ENCODE assay signal across 9 mouse cellular contexts in genomic region chr2:93227713-93228479, GRCm38 (mm10). TPM values are rescaled to one million over a fixed set of nuclear protein-coding genes. Genes with fewer than 3 reads are reported as not detected.
DNase-seq lines count a peak whose midpoint lies in the region; ATAC-seq and TF ChIP-seq lines count a peak whose summit lies in the region.
"Had no signal": no experiment of that assay in that cellular context is flagged by ENCODE, and none has a peak within 500 bp of the region (broad histone marks: within the 10 kb centered on the region; RNA-seq: fewer than 3 reads in every experiment).

No protein-coding gene starts in this region.

- peak overlapping the region in 1 of 2 experiments; percentile 37; a peak in 1 of 4 replicates for H3K27ac ChIP-seq in heart, embryonic 14.5 days (replicated peaks in 1 of 2; ENCODE audit: control insufficient read depth in 1 of 2, insufficient read depth in 1 of 2, low read depth in 2 of 2, low read length in 2 of 2)
- peak overlapping the region; percentile 72 for H3K27ac ChIP-seq in hindbrain, embryonic 15.5 days (replicated peaks)
- peak overlapping the region; percentile 10; the same call in 1 of the 2 replicates for H3K27ac ChIP-seq in limb, embryonic 14.5 days (replicated peaks; ENCODE audit: low read depth, low read length)

- peaks cover 10 to 26% of the 10 kb centered on the region in 2 experiments for H3K4me1 ChIP-seq in heart, embryonic 14.5 days (ENCODE audit: control insufficient read depth in 2 of 2, insufficient read depth in 2 of 2, low read length in 2 of 2)
- peaks cover 37% of the 10 kb centered on the region for H3K4me1 ChIP-seq in hindbrain, embryonic 15.5 days (replicated peaks)
- H3K4me1 ChIP-seq in limb, embryonic 14.5 days (ENCODE audit: control insufficient read depth, insufficient read depth, low read length) = peaks cover 24% of the 10 kb centered on the region

- ATAC-seq in heart, embryonic 14.5 days (ENCODE audit: insufficient number of reproducible peaks, insufficient read depth, low FRiP score, low read depth) = no peak
- ATAC-seq in hindbrain, embryonic 15.5 days (ENCODE audit: low FRiP score, low read depth) = peak; percentile 84
- peak; percentile 48 for ATAC-seq in limb, embryonic 14.5 days (ENCODE audit: low FRiP score, low read depth)
- ATAC-seq in granulocyte monocyte progenitor cell, adult 5-6 weeks (replicated peaks; ENCODE audit: poor library complexity, severe bottlenecking) = no peak

- no peak overlapping the region for H3K4me2 ChIP-seq in heart, embryonic 14.5 days (ENCODE audit: low read length)
- H3K4me2 ChIP-seq in hindbrain, embryonic 15.5 days = peak overlapping the region; percentile 31; the same call in 1 of the 2 replicates
- no peak overlapping the region for H3K4me2 ChIP-seq in limb, embryonic 14.5 days (replicated peaks; ENCODE audit: low read depth, low read length, severe bottlenecking)

- DNase-seq in heart, adult 11 months = no peak
- peak; percentile 79 for DNase-seq in embryo, embryonic 10.5 days (ENCODE audit: low spot score)
- peak; percentile 57 for DNase-seq in limb, embryonic 14.5 days (ENCODE audit: low spot score)
- peak; percentile 89 for DNase-seq in retina, postnatal 1 day
- no peak for DNase-seq in urinary bladder, adult 2 months (ENCODE audit: low spot score)

- peak overlapping the region; percentile 34; the same call in 1 of the 2 replicates for H3K9ac ChIP-seq in heart, embryonic 14.5 days (ENCODE audit: low read length)
- H3K9ac ChIP-seq in hindbrain, embryonic 15.5 days = no peak overlapping the region
- H3K9ac ChIP-seq in limb, embryonic 14.5 days (ENCODE audit: low read depth, low read length, severe bottlenecking) = 0 out of 2 replicates have a peak overlapping the region, but pooled peaks have one; percentile 8

- H3K27me3 ChIP-seq in heart, embryonic 14.5 days (ENCODE audit: control insufficient read depth, insufficient read depth, low read length) = no peaks in the 10 kb centered on the region
- H3K27me3 ChIP-seq in hindbrain, embryonic 15.5 days = no peaks in the 10 kb centered on the region
- H3K27me3 ChIP-seq in limb, embryonic 14.5 days (ENCODE audit: control insufficient read depth, insufficient read depth, low read length) = no peaks in the 10 kb centered on the region

- H3K36me3 ChIP-seq in heart, embryonic 14.5 days (ENCODE audit: control insufficient read depth, insufficient read depth, low read length) = peaks cover 6% of the 10 kb centered on the region; the same call in 1 of the 2 replicates
- H3K36me3 ChIP-seq in hindbrain, embryonic 15.5 days = no peaks in the 10 kb centered on the region
- H3K36me3 ChIP-seq in limb, embryonic 14.5 days (ENCODE audit: control insufficient read depth, insufficient read depth, low read length) = no peaks in the 10 kb centered on the region

- no peaks in the 10 kb centered on the region for H3K9me3 ChIP-seq in heart, embryonic 14.5 days (ENCODE audit: control insufficient read depth, low read length)
- H3K9me3 ChIP-seq in hindbrain, embryonic 15.5 days = no peaks in the 10 kb centered on the region
- no peaks in the 10 kb centered on the region for H3K9me3 ChIP-seq in limb, embryonic 14.5 days (ENCODE audit: control insufficient read depth, low read length)

- WGBS in heart, embryonic 14.5 days = 68% methylated on average over 9 of the region's 9 CpGs
- WGBS in hindbrain, embryonic 15.5 days = 24% methylated on average over 9 of the region's 9 CpGs
- 33% methylated on average over 8 of the region's 9 CpGs for WGBS in limb, embryonic 14.5 days

- TF ChIP-seq POLR2A in limb, embryonic 14.5 days (IDR thresholded peaks at IDR 0.05; ENCODE audit: borderline replicate concordance, extremely low read depth, insufficient read depth, insufficient read length) = no peak

- no peak overlapping the region for H3K4me3 ChIP-seq in heart, embryonic 14.5 days (ENCODE audit: control insufficient read depth in 1 of 2, insufficient read depth in 1 of 2, low read depth in 1 of 2, low read length in 2 of 2)
- H3K4me3 ChIP-seq in hindbrain, embryonic 15.5 days = no peak overlapping the region
- no peak overlapping the region for H3K4me3 ChIP-seq in limb, embryonic 14.5 days (replicated peaks; ENCODE audit: low read length)
- H3K4me3 ChIP-seq: erythroblast, embryonic 14.5 days had no signal

RNA-seq across cellular contexts. Expression of gene Trp53i11, which starts 40.5 kb away (rescaled TPM):
- 30.5 and 33.0 TPM in 2 replicates for polyA plus RNA-seq in heart, embryonic 14.5 days (2014; fragmentation: Nextera tagmentation; extraction: Ambion mirVana)
- polyA plus RNA-seq in hindbrain, embryonic 15.5 days (2015; fragmentation: Nextera tagmentation; extraction: Ambion mirVana) = 86.6 and 123 TPM in 2 replicates
- polyA plus RNA-seq in limb, embryonic 14.5 days (2012; rRNA removed) = 30.5 and 36.9 TPM in 2 replicates
- polyA plus RNA-seq in limb, embryonic 14.5 days (2014; fragmentation: Nextera tagmentation; extraction: Ambion mirVana) = 26.6 and 37.4 TPM in 2 replicates
- 54.5 and 67.6 TPM in 2 replicates for polyA plus RNA-seq in urinary bladder, adult 2 months (2012; rRNA removed)
- total RNA-seq in granulocyte monocyte progenitor cell, adult 5-6 weeks (2014; fragmentation: Nextera tagmentation) = 3.6 and 4.5 TPM in 2 replicates
- 0.39 and 0.82 TPM in 2 replicates for total RNA-seq in granulocyte monocyte progenitor cell, adult 5-6 weeks (2017)

Comparison
In these comparisons a context has a peak if more than half of its experiments do, and no peak if none do; other contexts are left out.
1. ATAC-seq: peak in hindbrain, embryonic 15.5 days (single experiment) and limb, embryonic 14.5 days (single experiment); none in heart, embryonic 14.5 days (single experiment) and granulocyte monocyte progenitor cell, adult 5-6 weeks (single experiment).
2. DNase-seq: peak in embryo, embryonic 10.5 days (single experiment), limb, embryonic 14.5 days (single experiment) and retina, postnatal 1 day (single experiment); none in heart, adult 11 months (single experiment) and urinary bladder, adult 2 months (single experiment).